In genomic region chr3:108563309-108563708, GRCm38 (mm10) we compare ENCODE assay signal across 8 mouse cellular contexts. TPM values are rescaled to one million over a fixed set of nuclear protein-coding genes. Genes with fewer than 3 reads are reported as not detected.
DNase-seq lines count a peak whose midpoint lies in the region; ATAC-seq lines count a peak whose summit lies in the region.

No protein-coding gene starts in this region.

- ATAC-seq in inflammation-experienced regulatory T-cells, adult 6 months = peak; percentile 57
- ATAC-seq in megakaryocyte progenitor cell, adult 5-6 weeks (replicated peaks; ENCODE audit: poor library complexity) = peak; percentile 65

- intact Hi-C loops in left cerebral cortex, postnatal 10 days (cut with DNase I) = loop anchor here (5.0 kb wide), 1 partner anchor 161 kb away; no protein-coding TSS in a partner anchor

- DNase-seq in adrenal gland, adult 18-20 months (ENCODE audit: low spot score in 2 of 2) = peak; percentile 71 to 78
- DNase-seq in embryo, embryonic 10 days (ENCODE audit: low spot score) = peak; percentile 92
- peak; percentile 78 for DNase-seq in gastrocnemius, postnatal 10 days
- peak; percentile 80 to 83 for DNase-seq in left cerebral cortex, postnatal 10 days (ENCODE audit: extremely low spot score in 1 of 2, low spot score in 2 of 2)
- peak; percentile 84 to 85 for DNase-seq in right cerebral cortex, postnatal 10 days (ENCODE audit: low spot score in 2 of 2)
- peak; percentile 68 to 80 for DNase-seq in urinary bladder, postnatal 36 days (ENCODE audit: low spot score in 2 of 2)

RNA-seq across cellular contexts. Expression of gene Tmem167b, which starts 1.0 kb away (rescaled TPM):
- 10 to 100 TPM; 55.7 to 59.4 TPM for total RNA-seq in adrenal gland, adult 18-20 months (2021)
- 10 to 100 TPM; 23.1 to 24.9 TPM for total RNA-seq in gastrocnemius, postnatal 10 days (2021)
- polyA plus RNA-seq in inflammation-experienced regulatory T-cells, adult 6 months (2017; shearing (Covaris generic)) = 10 to 100 TPM; 28.1 to 34.8 (median 29.9) TPM
- 10 to 100 TPM; 40.3 to 41.0 TPM for total RNA-seq in left cerebral cortex, postnatal 10 days (2021)
- total RNA-seq in megakaryocyte progenitor cell, adult 5-6 weeks (2015) = 15.2 and 16.4 TPM in 2 replicates
- 35.2 and 38.2 TPM in 2 replicates for total RNA-seq in megakaryocyte progenitor cell, adult 5-6 weeks (2017)

RNA-seq across cellular contexts. Expression of gene Taf13, which starts 8.2 kb away (rescaled TPM):
- 10 to 100 TPM; 29.2 to 30.5 TPM for total RNA-seq in adrenal gland, adult 18-20 months (2021)
- total RNA-seq in gastrocnemius, postnatal 10 days (2021) = 10 to 100 TPM; 19.4 to 22.6 TPM
- 10 to 100 TPM; 17.3 to 27.6 (median 26.4) TPM for polyA plus RNA-seq in inflammation-experienced regulatory T-cells, adult 6 months (2017; shearing (Covaris generic))
- total RNA-seq in left cerebral cortex, postnatal 10 days (2021) = 10 to 100 TPM; 25.2 to 26.6 TPM
- total RNA-seq in megakaryocyte progenitor cell, adult 5-6 weeks (2015) = 12.9 and 15.6 TPM in 2 replicates
- 13.2 and 15.9 TPM in 2 replicates for total RNA-seq in megakaryocyte progenitor cell, adult 5-6 weeks (2017)

RNA-seq across cellular contexts. Expression of gene 5330417C22Rik, which starts 27.0 kb away (rescaled TPM):
- 1 to 10 TPM; 1.8 to 4.0 TPM for total RNA-seq in adrenal gland, adult 18-20 months (2021)
- under 1 TPM; 0.19 to 0.25 TPM for total RNA-seq in gastrocnemius, postnatal 10 days (2021)
- polyA plus RNA-seq in inflammation-experienced regulatory T-cells, adult 6 months (2017; shearing (Covaris generic)) = 1 to 10 TPM; 1.4 to 2.6 (median 2.4) TPM
- total RNA-seq in left cerebral cortex, postnatal 10 days (2021) = 10 to 100 TPM; 19.9 to 22.2 TPM
- 0.20 and 0.27 TPM in 2 replicates for total RNA-seq in megakaryocyte progenitor cell, adult 5-6 weeks (2015)
- 0.20 and 0.25 TPM in 2 replicates for total RNA-seq in megakaryocyte progenitor cell, adult 5-6 weeks (2017)

RNA-seq across cellular contexts. Expression of gene Wdr47, which starts 27.8 kb away (rescaled TPM):
- total RNA-seq in adrenal gland, adult 18-20 months (2021) = 10 to 100 TPM in 1 of 2 experiments, 1 to 10 TPM in 1; 8.3 to 11.0 TPM
- 1 to 10 TPM; 6.2 to 7.7 TPM for total RNA-seq in gastrocnemius, postnatal 10 days (2021)
- polyA plus RNA-seq in inflammation-experienced regulatory T-cells, adult 6 months (2017; shearing (Covaris generic)) = 1 to 10 TPM; 5.2 to 8.4 (median 8.2) TPM
- 100 to 1,000 TPM; 150 to 164 TPM for total RNA-seq in left cerebral cortex, postnatal 10 days (2021)
- total RNA-seq in megakaryocyte progenitor cell, adult 5-6 weeks (2015) = 1.6 and 2.4 TPM in 2 replicates
- total RNA-seq in megakaryocyte progenitor cell, adult 5-6 weeks (2017) = 4.1 and 8.9 TPM in 2 replicates

RNA-seq across cellular contexts. Expression of gene 1700013F07Rik, which starts 29.4 kb away (rescaled TPM):
- total RNA-seq in adrenal gland, adult 18-20 months (2021) = not detected
- not detected for total RNA-seq in gastrocnemius, postnatal 10 days (2021)
- polyA plus RNA-seq in inflammation-experienced regulatory T-cells, adult 6 months (2017; shearing (Covaris generic)) = not detected
- total RNA-seq in left cerebral cortex, postnatal 10 days (2021) = 1 to 10 TPM; 2.3 to 2.9 TPM
- total RNA-seq in megakaryocyte progenitor cell, adult 5-6 weeks (2015) = not detected in 2 replicates
- not detected in 2 replicates for total RNA-seq in megakaryocyte progenitor cell, adult 5-6 weeks (2017)

Comparison
In these comparisons a context has a peak if more than half of its experiments do, and no peak if none do; other contexts are left out.
1. Peak in every context shown above with its lines: DNase-seq and ATAC-seq.
2. RNA of gene 5330417C22Rik, which starts 27.0 kb away (total RNA-seq): 19.9 to 22.2 TPM in left cerebral cortex, postnatal 10 days; 1.8 to 4.0 TPM in adrenal gland, adult 18-20 months, 0.20 to 0.27 TPM in megakaryocyte progenitor cell, adult 5-6 weeks and 0.19 to 0.25 TPM in gastrocnemius, postnatal 10 days; every median in the first group is over 4 times any median in the second.